Mouse (Mus musculus): ENCODE measurements around the gene D6Wsu163e.

DNA sequence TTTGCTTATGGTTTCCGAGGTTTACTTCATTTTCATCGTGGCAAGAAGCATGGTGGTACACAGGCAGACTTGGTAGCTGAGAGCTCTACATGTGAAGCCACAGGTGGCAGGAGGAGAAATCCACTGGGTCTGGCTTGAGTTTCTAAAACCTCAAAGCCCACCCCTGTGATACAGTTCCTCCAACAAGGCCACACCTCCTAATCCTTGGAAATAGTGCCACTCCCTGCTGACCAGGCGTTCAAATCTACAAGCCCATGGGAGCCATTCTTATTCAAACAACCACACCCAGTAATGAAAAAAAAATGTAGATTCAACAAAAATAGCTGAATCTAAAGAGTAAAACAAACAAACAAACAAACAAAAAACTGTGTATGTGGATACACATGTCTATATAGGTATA is 65.9 kb downstream of the D6Wsu163e start:
- TF ChIP-seq USF1 (IDR thresholded peaks at IDR 0.05; ENCODE audit: low read depth) (no peak), MYOD1 (IDR thresholded peaks at IDR 0.05; ENCODE audit: control insufficient read depth, insufficient read length, low read depth) (no peak), CTCF (IDR thresholded peaks at IDR 0.05; ENCODE audit: control insufficient read depth, insufficient read depth, insufficient read length) (no peak), CEBPB (IDR thresholded peaks at IDR 0.05; ENCODE audit: low read depth) (no peak), MAX (IDR thresholded peaks at IDR 0.05) (no peak)

Measured in C2C12 (cell line).